Mouse (Mus musculus) C2C12 (cell line): ENCODE results near the gene Epas1. TPM values are rescaled to one million over a fixed set of nuclear protein-coding genes. Genes with fewer than 3 reads are reported as not detected.

Source experiments
- H3K27me3 ChIP-seq: one replicate; pipeline ENCODE4 v1.6.1; 2011; ENCODE audit not compliant: control insufficient read depth, insufficient read depth, insufficient read length
- H3K36me3 ChIP-seq: one replicate; pipeline ENCODE4 v1.6.1; 2011; ENCODE audit not compliant: control insufficient read depth, insufficient read depth
- H3K4me3 ChIP-seq: one replicate; pipeline ENCODE4 v1.5.1; 2011; ENCODE audit warnings: mild to moderate bottlenecking, control low read depth; ENCODE audit not compliant: poor library complexity, insufficient read depth, severe bottlenecking
- H3K79me2 ChIP-seq: one replicate; pipeline ENCODE4 v1.6.1; 2011; ENCODE audit not compliant: control insufficient read depth, insufficient read depth
- H3K79me3 ChIP-seq: one replicate; pipeline ENCODE4 v1.6.1; 2011; ENCODE audit warnings: low read depth, control low read depth
- H3ac ChIP-seq: one replicate; pipeline ENCODE3; 2011; ENCODE audit warnings: low read depth; ENCODE audit not compliant: control insufficient read depth, insufficient read length
- CEBPB ChIP-seq: IDR thresholded peaks from one replicate; pipeline ENCODE4 v1.6.1; 2011; ENCODE audit warnings: low read depth, mild to moderate bottlenecking, control low read depth, moderate library complexity
- CTCF ChIP-seq: IDR thresholded peaks from one replicate; pipeline ENCODE4 v1.5.1; 2011; ENCODE audit not compliant: control insufficient read depth, insufficient read depth, insufficient read length
- FOSL1 ChIP-seq: IDR thresholded peaks from one replicate; pipeline ENCODE4 v1.8.0; 2011; ENCODE audit warnings: mild to moderate bottlenecking, low read length; ENCODE audit not compliant: poor library complexity, insufficient read depth, severe bottlenecking
- MAX ChIP-seq: IDR thresholded peaks from one replicate; pipeline ENCODE4 v1.6.1; 2011; ENCODE audit warnings: mild to moderate bottlenecking, control low read depth
- MYOD1 ChIP-seq: IDR thresholded peaks from one replicate; pipeline ENCODE4 v1.6.1; 2011; ENCODE audit warnings: low read depth; ENCODE audit not compliant: control insufficient read depth, insufficient read length
- MYOG ChIP-seq: IDR thresholded peaks from one replicate; pipeline ENCODE4 v1.6.1; 2011; ENCODE audit not compliant: control insufficient read depth, insufficient read length; ENCODE audit errors: extremely low read depth
- USF1 ChIP-seq: IDR thresholded peaks from one replicate; pipeline ENCODE4 v1.6.1; 2011; ENCODE audit warnings: low read depth, mild to moderate bottlenecking, control low read depth, moderate library complexity
- polyA plus RNA-seq: library from polyadenylated mRNA; unstranded; fragments of >200 nt; fragmentation: generic; extraction: Trizol; gene quantifications from one replicate; pipeline ENCODE4 v1.2.1, GENCODE M21; 2012; ENCODE audit warnings: missing spikeins

Gene Epas1
- polyA plus RNA-seq, 1 experiment, result 0.05 TPM

DNA sequence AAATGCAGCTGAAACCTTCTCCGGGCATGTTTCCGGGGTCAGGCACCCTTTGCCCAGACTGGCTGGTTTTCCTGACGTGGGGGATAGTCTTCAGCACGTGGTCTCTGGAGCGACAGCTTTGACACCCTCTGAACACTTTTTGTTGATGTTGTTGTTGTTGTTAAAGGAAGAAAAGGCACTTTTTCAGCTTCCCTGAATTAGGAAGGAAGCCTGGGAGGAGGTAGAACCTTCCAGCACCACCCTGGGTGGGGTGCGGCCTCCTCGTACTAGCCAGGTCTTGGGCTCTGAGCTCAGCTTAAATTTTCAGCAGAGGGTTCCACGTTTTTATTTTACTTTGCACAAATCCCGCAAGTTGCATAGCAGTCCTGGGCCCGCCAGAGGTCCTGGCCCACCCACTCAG, 49.6 kb downstream of the Epas1 start:
- TF ChIP-seq CEBPB, result no peak
- no peak for TF ChIP-seq MAX
- no peak for TF ChIP-seq CTCF
- no peak for TF ChIP-seq MYOG
- TF ChIP-seq FOSL1, result no peak
- no peak for TF ChIP-seq USF1
- no peak for TF ChIP-seq MYOD1
- Histone ChIP-seq H3K79me3 (no peaks in the 10 kb centered on the region), H3ac (no peak overlapping the region), H3K4me3 (no peak overlapping the region), H3K79me2 (no peaks in the 10 kb centered on the region), H3K36me3 (no peaks in the 10 kb centered on the region), H3K27me3 (no peaks in the 10 kb centered on the region)

DNA sequence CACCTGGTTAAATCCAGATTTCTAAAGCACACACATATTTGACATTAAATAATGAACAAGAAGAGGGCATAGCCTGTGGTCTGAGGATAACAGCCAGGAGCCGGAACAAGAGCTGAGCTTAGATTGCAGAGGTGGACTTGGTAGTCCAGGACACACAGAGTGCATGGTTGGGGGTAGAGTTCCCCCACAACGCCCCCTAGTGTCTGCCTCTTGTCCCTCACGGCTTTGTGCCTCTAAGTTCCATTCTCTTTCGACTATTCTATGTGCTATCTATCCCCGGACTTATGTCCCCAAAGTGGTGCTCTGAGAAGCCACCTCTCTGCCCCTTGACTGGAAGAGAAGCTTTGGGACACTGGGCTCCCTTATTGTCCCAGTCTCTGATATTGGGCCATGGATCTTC, 50.2 kb downstream of the Epas1 start:
- Histone ChIP-seq H3K36me3 (no peaks in the 10 kb centered on the region), H3ac (no peak overlapping the region), H3K79me2 (no peaks in the 10 kb centered on the region), H3K4me3 (no peak overlapping the region), H3K27me3 (no peaks in the 10 kb centered on the region), H3K79me3 (no peaks in the 10 kb centered on the region)
- TF ChIP-seq MYOD1 (no peak), MYOG (no peak), USF1 (no peak), FOSL1 (no peak), CEBPB (no peak), CTCF (no peak), MAX (no peak)

DNA sequence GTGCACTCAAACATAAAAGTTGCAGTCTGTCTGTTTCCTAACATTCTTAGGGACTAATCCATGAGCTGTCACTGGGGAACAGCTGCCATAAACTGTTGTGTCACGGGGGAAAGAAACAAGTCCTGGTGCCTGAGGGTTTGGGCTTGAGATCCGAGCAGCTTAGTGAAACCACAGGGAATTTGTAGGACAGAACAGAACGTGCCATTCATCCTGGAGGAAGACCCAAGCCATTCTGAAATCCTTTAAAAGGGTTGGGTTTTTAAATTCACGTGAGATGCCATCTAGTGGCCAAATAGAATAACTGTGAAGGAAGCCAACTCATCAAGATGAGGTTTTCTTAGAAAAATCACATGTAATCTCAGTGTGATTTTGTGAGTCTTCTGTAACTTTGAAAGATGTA, 58.5 kb downstream of the Epas1 start:
- TF ChIP-seq FOSL1, result no peak
- no peak for TF ChIP-seq MYOD1
- no peak for TF ChIP-seq CTCF
- no peak for TF ChIP-seq USF1
- TF ChIP-seq MYOG, result no peak
- TF ChIP-seq CEBPB, result no peak
- TF ChIP-seq MAX, result no peak
- no peaks in the 10 kb centered on the region for H3K79me3 ChIP-seq
- H3K4me3 ChIP-seq, result no peak overlapping the region
- H3K79me2 ChIP-seq, result no peaks in the 10 kb centered on the region
- no peaks in the 10 kb centered on the region for H3K36me3 ChIP-seq
- peaks cover 5% of the 10 kb centered on the region for H3K27me3 ChIP-seq
- no peak overlapping the region for H3ac ChIP-seq

DNA sequence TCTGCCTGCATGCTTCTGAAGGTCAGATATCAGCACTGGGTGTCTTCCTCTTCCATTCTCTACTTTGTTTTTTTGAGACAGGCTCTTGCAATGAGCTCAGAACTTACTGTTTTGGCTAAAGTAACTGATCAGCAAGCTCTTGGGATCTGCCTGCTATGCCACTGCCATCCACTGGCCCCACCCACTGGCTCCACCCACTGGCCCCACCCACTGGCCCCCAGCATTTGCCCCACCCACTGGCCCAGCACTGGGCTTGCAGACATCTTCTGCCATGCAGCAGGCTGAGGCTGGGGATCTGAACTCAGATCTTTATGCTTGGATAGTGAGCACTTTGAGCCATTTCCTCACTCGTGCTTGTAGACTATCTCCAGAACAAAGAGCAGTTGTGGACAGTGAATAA, 60.8 kb downstream of the Epas1 start:
- H3K79me2 ChIP-seq, result no peaks in the 10 kb centered on the region
- no peak overlapping the region for H3ac ChIP-seq
- H3K36me3 ChIP-seq, result no peaks in the 10 kb centered on the region
- TF ChIP-seq MAX, result no peak
- no peak for TF ChIP-seq MYOG
- no peak overlapping the region for H3K4me3 ChIP-seq
- H3K27me3 ChIP-seq, result peaks cover 5% of the 10 kb centered on the region
- H3K79me3 ChIP-seq, result no peaks in the 10 kb centered on the region

DNA sequence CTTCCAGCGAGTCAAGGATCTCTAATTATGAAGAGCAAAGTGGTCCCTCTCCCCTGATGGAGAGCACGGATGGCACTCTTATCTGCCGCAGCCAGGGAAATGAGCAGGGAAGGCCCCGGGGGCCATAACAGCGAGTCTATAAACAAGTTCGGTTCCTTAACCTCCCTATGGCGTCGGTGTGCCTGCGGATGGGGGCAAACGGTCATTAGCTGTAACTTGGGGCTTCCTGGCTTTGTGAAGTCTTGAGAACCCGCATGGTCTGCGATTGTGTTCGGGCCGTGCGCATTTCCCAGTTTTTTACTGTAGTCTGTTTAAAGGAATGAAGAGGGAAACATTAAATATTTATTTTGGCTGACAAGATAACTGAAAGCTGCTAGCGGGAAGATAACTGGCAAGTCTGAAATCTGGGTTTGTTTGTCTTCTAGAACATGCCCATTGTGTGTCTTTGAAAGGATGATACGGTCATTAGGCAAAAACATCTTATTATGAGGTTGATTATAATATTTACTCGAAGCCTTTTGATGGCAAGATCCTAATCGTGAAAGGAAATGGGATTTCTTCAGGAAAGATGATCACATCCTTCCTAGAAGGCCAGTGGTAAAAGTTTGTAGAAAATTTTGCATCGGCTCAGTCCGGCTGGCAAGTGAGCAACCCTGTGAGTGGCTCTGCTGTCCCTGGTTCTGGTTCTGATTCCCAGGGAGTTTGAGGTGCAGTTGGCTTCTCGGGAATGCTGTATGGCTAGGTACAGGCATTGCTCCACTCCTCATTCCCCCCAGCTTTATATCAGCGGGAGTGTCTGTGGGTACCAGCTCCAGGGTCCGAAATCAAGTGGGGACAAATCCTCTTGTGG, 61.7 kb downstream of the Epas1 start:
- TF ChIP-seq MYOG (no peak), USF1 (no peak)
- no peaks in the 10 kb centered on the region for H3K79me3 ChIP-seq

DNA sequence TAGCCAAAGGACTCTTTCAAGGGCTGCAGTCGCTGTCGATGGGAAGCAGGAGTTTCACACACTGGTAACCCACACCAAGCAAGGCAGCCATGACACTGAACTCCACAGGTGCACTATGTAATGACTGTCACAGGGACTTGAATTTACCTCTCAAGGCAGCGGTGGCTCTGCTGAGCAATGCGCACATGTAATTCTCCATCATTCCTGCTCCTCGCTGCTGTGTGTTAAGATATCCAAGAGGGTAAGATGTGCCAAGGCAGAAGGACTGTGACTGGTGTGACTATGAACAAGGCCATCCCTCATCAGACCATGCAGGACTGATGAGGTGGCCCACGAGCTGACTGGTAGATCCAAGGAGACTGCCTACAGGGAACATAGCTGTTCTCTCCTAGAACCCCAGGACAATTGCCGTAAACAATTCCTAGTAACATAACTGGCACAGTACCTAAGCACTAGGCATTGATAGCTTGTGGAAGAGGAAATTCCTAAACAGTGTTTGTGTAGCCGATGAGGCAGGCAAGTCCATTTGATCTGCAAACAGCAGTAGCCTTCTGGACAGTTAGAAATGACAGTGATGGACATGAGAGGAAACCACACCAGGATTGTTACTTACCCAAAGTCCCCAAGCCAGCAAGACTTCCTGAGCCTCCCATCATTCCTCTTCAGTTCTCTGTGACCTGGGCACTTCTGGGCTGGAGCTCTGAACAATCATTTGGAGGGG, 68.7 kb downstream of the Epas1 start:
- H3K27me3 ChIP-seq, result peaks cover 15% of the 10 kb centered on the region
- no peak for TF ChIP-seq MAX
- TF ChIP-seq FOSL1, result no peak
- no peak for TF ChIP-seq CTCF
- TF ChIP-seq MYOD1, result no peak
- TF ChIP-seq USF1, result no peak
- TF ChIP-seq MYOG, result no peak
- no peak for TF ChIP-seq CEBPB
- no peaks in the 10 kb centered on the region for H3K79me3 ChIP-seq
- H3K4me3 ChIP-seq, result no peak overlapping the region
- H3K79me2 ChIP-seq, result no peaks in the 10 kb centered on the region
- no peak overlapping the region for H3ac ChIP-seq
- no peaks in the 10 kb centered on the region for H3K36me3 ChIP-seq

More for the DNA sequence above, 61.7 kb downstream of the Epas1 start:
- H3K36me3 ChIP-seq, result no peaks in the 10 kb centered on the region
- H3ac ChIP-seq, result no peak overlapping the region
- H3K27me3 ChIP-seq, result peaks cover 5% of the 10 kb centered on the region
- H3K79me2 ChIP-seq, result no peaks in the 10 kb centered on the region
- no peak overlapping the region for H3K4me3 ChIP-seq
